Mouse (Mus musculus): ENCODE results near the gene Dek.
A peak's percentile ranks its signal among the peaks of the same experiment; 100 is the strongest.

Dek gene

GRCm38 (mm10) chr13:47109239-47109638, 3.2 kb upstream of the Dek start:
- DNase-seq (ENCODE audit: low read depth) = no peak

GRCm38 (mm10) chr13:47106580-47106888, 533 bp upstream of the Dek start:
- DNase-seq (ENCODE audit: low read depth) = no peak

GRCm38 (mm10) chr13:47104856-47105541, 1.0 kb downstream of the Dek start:
- peak; percentile 60 for DNase-seq (ENCODE audit: low read depth)

- peak; percentile 61 for DNase-seq (ENCODE audit: low read depth)
Observed at GRCm38 (mm10) chr13:47104146-47104545, 1.9 kb downstream of the Dek start.

- DNase-seq (ENCODE audit: low read depth) = no peak
Observed at GRCm38 (mm10) chr13:47100587-47100986, 5.4 kb downstream of the Dek start.

- DNase-seq (ENCODE audit: low read depth) = no peak
Observed at GRCm38 (mm10) chr13:47099265-47099664, 6.7 kb downstream of the Dek start.

- no peak for DNase-seq (ENCODE audit: low read depth)
Observed at GRCm38 (mm10) chr13:47096591-47096990, 9.4 kb downstream of the Dek start.

GRCm38 (mm10) chr13:47093791-47094190, 12.2 kb downstream of the Dek start:
- no peak for DNase-seq (ENCODE audit: low read depth)

- no peak for DNase-seq (ENCODE audit: low read depth)
Observed at GRCm38 (mm10) chr13:47089271-47089670, 16.7 kb downstream of the Dek start.

GRCm38 (mm10) chr13:47088433-47088832, 17.6 kb downstream of the Dek start:
- DNase-seq (ENCODE audit: low read depth) = no peak

- DNase-seq (ENCODE audit: low read depth) = peak; percentile 43
Observed at GRCm38 (mm10) chr13:47080905-47081505, 25.0 kb downstream of the Dek start.

GRCm38 (mm10) chr13:47078799-47079198, 27.2 kb downstream of the Dek start:
- DNase-seq (ENCODE audit: low read depth) = peak; percentile 29

GRCm38 (mm10) chr13:47077367-47077766, 28.6 kb downstream of the Dek start:
- no peak for DNase-seq (ENCODE audit: low read depth)

GRCm38 (mm10) chr13:47076156-47076555, 29.8 kb downstream of the Dek start:
- DNase-seq (ENCODE audit: low read depth) = no peak

GRCm38 (mm10) chr13:47072484-47072883, 33.5 kb downstream of the Dek start:
- DNase-seq (ENCODE audit: low read depth) = no peak

GRCm38 (mm10) chr13:47071871-47072270, 34.1 kb downstream of the Dek start:
- no peak for DNase-seq (ENCODE audit: low read depth)

GRCm38 (mm10) chr13:47070329-47071080, 35.5 kb downstream of the Dek start:
- no peak for DNase-seq (ENCODE audit: low read depth)

- no peak for DNase-seq (ENCODE audit: low read depth)
Observed at GRCm38 (mm10) chr13:47067001-47067400, 39.0 kb downstream of the Dek start.

GRCm38 (mm10) chr13:47066516-47066915, 39.5 kb downstream of the Dek start:
- no peak for DNase-seq (ENCODE audit: low read depth)

- DNase-seq (ENCODE audit: low read depth) = no peak
Observed at GRCm38 (mm10) chr13:47063985-47064760, 41.8 kb downstream of the Dek start.

GRCm38 (mm10) chr13:47062756-47063155, 43.2 kb downstream of the Dek start:
- no peak for DNase-seq (ENCODE audit: low read depth)

GRCm38 (mm10) chr13:47056781-47057180, 49.2 kb downstream of the Dek start:
- DNase-seq (ENCODE audit: low read depth) = no peak

- no peak for DNase-seq (ENCODE audit: low read depth)
Observed at GRCm38 (mm10) chr13:47056126-47056525, 49.9 kb downstream of the Dek start.

Data from induced T-regulatory cell, adult 2 months (primary cell).